Mouse (Mus musculus): Measurements from ENCODE around the gene Sphk2.

The Sphk2 gene

GRCm38 (mm10) chr7:45717918-45718297 is at the start of gene Sphk2:
Sphk2 (minus strand) TSS chr7:45718002.
- peak; percentile 99 for DNase-seq

DNA sequence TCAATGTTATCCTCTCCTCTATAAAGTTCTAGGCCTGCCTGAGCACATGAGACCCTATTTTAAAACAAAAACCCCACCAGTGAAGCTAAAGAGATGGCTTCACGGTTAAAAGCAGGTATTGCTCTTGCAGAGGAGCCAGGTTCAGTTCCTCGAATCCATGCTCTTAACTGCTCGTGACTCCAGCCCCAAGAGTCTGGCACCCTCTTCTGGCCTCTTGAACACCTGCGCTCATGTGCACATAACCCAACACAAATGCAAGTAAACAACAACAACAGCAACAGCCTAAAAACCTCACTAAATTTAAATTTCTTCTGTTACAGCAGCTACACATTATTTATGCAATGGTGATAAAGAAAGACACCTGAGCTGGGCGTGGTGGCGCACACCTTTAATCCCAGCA is 49.7 kb upstream of the Sphk2 start:
- DNase-seq: no peak

GRCm38 (mm10) chr7:45766764-45767163 is 49.0 kb upstream of the Sphk2 start:
- DNase-seq: no peak

DNA sequence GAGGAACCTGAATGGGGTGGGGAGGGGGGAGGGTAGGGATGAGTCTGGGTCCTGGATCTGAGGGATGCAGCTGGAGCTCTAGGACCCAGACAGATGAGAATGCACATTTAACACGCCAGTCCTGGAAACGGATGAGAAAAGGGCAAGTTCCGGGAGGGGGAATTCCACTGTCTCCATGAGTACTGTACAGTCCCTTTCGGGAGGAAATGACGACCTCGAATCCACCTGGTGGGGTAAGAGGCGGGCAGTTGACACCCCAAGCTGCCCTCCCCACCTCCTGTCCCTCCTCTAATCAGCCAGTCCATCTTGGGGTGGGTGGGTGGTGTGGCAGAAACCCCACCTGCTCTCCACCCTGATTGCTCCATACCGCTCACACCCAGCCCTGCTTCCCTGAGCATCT is 48.2 kb upstream of the Sphk2 start:
- DNase-seq: no peak

GRCm38 (mm10) chr7:45760151-45760550 is 42.3 kb upstream of the Sphk2 start:
- no peak for DNase-seq

DNA sequence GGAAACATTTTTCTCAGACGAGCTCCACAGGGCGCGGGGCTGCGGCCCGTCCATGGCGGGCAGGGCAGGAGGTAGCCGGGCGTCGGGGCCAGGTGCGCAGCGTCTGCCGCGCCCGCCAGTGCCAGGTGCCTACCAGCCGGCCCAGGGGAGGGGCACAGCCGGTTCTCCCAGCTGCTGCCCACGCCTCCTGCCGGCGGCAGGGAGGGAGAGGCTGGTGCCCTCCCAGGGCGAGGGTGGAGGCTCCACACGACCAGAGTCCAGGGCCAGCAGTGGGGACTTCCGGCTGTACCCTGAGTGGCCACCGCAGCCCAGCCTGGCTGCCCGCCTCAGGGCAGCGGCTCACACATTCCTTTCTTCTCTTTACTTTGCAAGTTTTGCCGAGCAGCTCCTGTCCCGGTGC is 41.6 kb upstream of the Sphk2 start:
- peak; percentile 75 for DNase-seq

DNA sequence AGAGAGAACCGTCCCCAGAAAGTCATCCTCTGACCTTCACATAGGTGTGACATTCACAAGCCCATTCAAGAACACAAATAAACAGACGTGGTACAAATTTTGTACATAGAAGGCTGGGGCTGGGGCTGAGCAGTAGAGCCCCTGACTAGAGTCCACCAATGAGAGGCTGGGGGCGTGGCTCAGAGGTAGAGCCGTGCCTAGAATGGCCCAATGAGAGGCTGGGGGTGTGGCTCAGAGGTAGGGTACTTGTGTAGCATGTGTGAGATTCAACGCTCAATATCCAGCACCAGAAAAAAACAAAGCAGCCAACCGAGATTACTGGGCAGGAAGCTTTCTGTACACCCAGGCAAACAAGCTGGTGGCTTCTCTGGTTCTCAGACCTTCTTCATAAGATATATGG is 37.9 kb upstream of the Sphk2 start:
- no peak for DNase-seq

DNA sequence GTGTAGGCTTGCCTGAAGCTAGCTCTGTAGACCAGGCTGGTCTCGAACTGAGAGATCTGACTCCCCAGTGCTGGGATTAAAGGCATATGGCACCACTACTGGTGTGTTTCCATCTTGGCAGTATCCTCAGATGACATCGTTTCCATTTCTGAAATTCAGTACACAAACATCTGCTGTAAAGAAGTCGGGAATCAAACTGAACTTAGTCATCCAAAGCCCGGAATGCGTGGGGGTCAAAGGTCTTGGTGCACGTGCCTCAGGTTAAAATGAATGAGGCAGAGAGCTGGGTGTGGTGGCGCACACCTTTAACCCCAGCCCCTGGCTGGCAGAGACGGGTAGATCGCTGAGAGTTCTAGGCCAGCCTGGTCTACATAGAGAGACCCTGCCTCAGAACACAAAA is 32.4 kb upstream of the Sphk2 start:
- DNase-seq: no peak

GRCm38 (mm10) chr7:45749401-45749800 is 31.6 kb upstream of the Sphk2 start:
- DNase-seq: no peak

GRCm38 (mm10) chr7:45748110-45748509 is 30.3 kb upstream of the Sphk2 start:
- DNase-seq: no peak

GRCm38 (mm10) chr7:45747450-45747849 is 29.6 kb upstream of the Sphk2 start:
- no peak for DNase-seq

DNA sequence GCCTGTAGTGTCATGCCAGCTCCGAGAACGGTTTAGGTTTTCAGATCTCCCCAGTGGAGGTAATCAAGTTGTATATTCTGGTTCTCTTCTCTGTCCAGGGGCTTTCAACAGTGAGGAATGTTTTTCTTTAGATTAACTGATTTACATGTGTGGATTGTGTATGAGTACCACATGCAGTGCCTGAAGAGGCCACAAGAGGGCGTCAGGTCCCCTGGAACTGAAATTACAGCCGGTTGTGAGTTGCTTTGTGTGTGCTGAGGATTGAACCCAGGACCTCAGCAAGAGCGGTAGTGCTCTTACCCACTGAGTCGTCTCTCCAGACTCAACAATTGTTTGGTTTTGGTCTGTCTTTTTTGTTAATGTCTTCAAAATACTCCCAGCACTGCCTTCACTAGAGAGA is 28.7 kb upstream of the Sphk2 start:
- DNase-seq: no peak

DNA sequence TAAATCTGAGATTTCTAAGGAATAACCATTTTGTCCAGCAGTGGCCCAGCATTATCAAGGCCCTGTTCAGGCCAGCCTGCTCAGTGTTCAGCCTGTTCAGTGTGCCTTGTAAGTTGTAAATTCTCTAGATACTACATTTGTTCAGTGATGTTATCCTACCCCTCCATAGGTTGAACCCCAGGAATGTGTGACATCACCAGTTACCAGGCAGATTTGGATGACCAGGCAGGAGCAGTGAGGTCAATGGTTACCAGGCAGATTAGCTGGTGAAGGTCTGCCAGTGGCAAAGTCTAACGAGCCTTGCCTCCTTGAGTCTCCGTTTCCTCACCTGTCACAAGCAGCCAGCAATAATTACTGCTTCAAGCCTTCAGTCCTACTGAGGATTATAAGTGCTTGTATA is 26.6 kb upstream of the Sphk2 start:
- DNase-seq: peak; percentile 90

- DNase-seq: peak; percentile 41
These were observed 24.5 kb upstream of the Sphk2 start for GRCm38 (mm10) chr7:45742338-45742737.

DNA sequence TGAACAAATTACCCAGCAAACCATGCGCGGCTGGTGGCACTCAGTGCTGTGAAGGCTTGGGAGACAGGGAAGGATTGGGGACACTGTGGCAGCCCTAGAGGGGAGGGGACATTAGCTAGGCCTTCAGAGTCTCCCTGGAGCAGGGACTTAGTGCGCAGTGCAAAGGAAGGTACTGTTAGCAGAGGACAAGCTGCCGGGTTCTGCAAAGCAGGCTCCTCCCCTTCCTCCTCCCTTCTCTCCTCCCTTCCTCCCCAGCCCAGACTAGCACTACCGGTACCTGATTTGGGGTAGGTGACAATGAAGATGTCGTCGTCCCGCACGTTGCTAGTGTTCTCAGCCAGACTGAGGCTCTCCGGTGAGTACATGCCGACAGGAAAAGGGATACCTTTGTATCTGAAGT is 24.0 kb upstream of the Sphk2 start:
- peak; percentile 52 for DNase-seq

DNA sequence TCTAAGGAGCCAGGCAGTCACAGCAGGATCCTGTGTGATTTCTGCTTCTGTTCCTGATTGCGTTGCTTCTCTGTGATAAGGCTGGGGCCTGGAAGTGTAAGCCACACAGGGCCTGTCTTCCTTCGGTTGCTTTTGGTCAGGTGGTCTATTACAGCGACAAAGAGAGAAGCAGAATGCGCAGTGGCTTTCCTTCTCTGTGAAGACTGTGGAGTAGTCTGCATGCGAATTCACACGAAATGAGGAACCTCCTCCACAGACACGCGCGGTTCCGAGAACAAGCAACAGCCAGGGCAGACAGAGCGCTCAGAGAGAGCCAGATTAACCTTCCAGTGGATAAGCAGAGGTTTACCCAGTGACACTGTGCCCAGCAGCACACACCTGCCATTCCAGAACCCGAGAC is 23.5 kb upstream of the Sphk2 start:
- no peak for DNase-seq

GRCm38 (mm10) chr7:45739820-45740219 is 22.0 kb upstream of the Sphk2 start:
- no peak for DNase-seq

GRCm38 (mm10) chr7:45739162-45739763 is 21.5 kb upstream of the Sphk2 start:
- peak; percentile 91 for DNase-seq

GRCm38 (mm10) chr7:45733477-45733876 is 15.7 kb upstream of the Sphk2 start:
- DNase-seq: no peak

- DNase-seq: peak; percentile 67
These were observed 13.1 kb upstream of the Sphk2 start for GRCm38 (mm10) chr7:45730727-45731431.

DNA sequence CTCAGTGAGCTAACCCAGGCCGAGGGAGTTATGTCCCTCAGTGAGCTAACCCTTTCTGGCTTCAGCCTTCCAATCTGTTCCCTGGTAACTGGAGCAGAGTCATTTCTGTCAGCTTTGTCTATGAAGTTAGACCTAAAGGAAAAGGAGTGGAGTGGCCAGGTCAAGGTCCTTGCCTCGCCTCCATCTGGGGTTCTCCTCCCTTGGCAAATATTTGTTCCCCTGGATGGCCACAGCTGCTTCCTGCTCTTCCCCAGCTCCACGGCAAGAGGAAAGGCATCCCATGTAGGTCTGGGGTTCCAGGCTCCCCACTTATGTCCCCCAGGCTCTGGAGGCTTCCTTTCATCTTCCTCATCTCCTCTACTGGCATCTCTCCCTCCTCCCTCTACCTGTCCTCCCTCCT is 9.8 kb upstream of the Sphk2 start:
- DNase-seq: no peak

GRCm38 (mm10) chr7:45726419-45726818 is 8.6 kb upstream of the Sphk2 start:
- no peak for DNase-seq

- DNase-seq: no peak
These were observed 7.9 kb upstream of the Sphk2 start, which contains the start of gene Spaca4 for GRCm38 (mm10) chr7:45725713-45726112. Spaca4 (minus strand) TSS chr7:45725813.

DNA sequence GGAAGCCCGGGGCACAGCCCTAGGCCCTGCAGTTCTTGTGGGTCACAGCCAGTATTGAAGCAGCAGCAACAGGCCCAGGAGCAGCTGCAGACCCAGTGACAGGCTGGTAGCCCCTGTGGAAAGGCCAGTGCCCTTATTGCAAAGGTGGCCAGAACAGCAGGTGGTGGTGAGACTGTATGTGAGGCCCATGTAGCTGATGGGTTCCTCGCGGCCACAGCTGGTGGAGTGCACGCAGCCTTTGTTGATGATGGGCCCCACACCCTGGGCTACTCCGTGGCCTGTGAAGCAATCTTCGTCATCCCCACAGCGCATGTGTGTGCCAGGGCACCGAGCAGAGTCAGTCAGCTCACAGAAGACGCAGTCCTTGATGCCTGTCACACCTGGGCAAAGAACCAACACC is 7.3 kb upstream of the Sphk2 start:
- no peak for DNase-seq

- DNase-seq: no peak
These were observed 6.0 kb upstream of the Sphk2 start for GRCm38 (mm10) chr7:45723781-45724180.

Measured in lung, postnatal 36 days (tissue).